Comparison of ENCODE assay signal across 26 mouse cellular contexts in genomic region chr13:24176835-24177234, GRCm38 (mm10).
"Had no signal": no experiment of that assay in that cellular context is flagged by ENCODE, and none has a peak within 500 bp of the region (broad histone marks: within the 10 kb centered on the region; RNA-seq: fewer than 3 reads in every experiment).

No protein-coding gene starts in this region.

- H3K9me3 ChIP-seq: heart, embryonic 13.5 days; heart, embryonic 15.5 days; hindbrain, embryonic 13.5 days; hindbrain, embryonic 15.5 days; limb, embryonic 10.5 days; limb, embryonic 12.5 days; liver, embryonic 13.5 days; liver, embryonic 15.5 days had no signal

- ATAC-seq: hindbrain, postnatal 0 days; intestine, embryonic 16.5 days had no signal

- H3K27me3 ChIP-seq: hindbrain, embryonic 13.5 days; hindbrain, embryonic 15.5 days; limb, embryonic 12.5 days had no signal

- H3K36me3 ChIP-seq: heart, embryonic 13.5 days; heart, embryonic 15.5 days; hindbrain, embryonic 13.5 days; hindbrain, embryonic 15.5 days; limb, embryonic 10.5 days; limb, embryonic 12.5 days; liver, embryonic 13.5 days; liver, embryonic 15.5 days had no signal

- H3K9ac ChIP-seq: heart, embryonic 13.5 days; heart, embryonic 15.5 days; hindbrain, embryonic 13.5 days; hindbrain, embryonic 15.5 days; limb, embryonic 12.5 days; liver, embryonic 13.5 days; liver, embryonic 15.5 days had no signal

- H3K4me2 ChIP-seq: heart, embryonic 11.5 days; heart, embryonic 13.5 days; heart, embryonic 15.5 days; hindbrain, embryonic 13.5 days; hindbrain, embryonic 15.5 days; limb, embryonic 12.5 days; liver, embryonic 11.5 days; liver, embryonic 13.5 days; liver, embryonic 15.5 days had no signal

- H3K27ac ChIP-seq: heart, adult 2 months; heart, embryonic 13.5 days; heart, embryonic 15.5 days; hindbrain, embryonic 13.5 days; hindbrain, embryonic 15.5 days; hindbrain, postnatal 0 days; layer of hippocampus, adult 2 months; left cerebral cortex, adult 2 months; limb, embryonic 10.5 days; limb, embryonic 12.5 days; liver, embryonic 13.5 days; liver, embryonic 15.5 days had no signal

- DNase-seq: gastrocnemius, postnatal 14 days; gastrocnemius, postnatal 36 days; heart, adult 11 months; heart, adult 2 months; heart, postnatal 14 days; heart, postnatal 36 days; kidney, adult 18-20 months; kidney, adult 8-10 months; kidney, postnatal 10 days; kidney, postnatal 25 days; kidney, postnatal 4 days; liver; liver, embryonic 13.5 days had no signal

- H3K4me3 ChIP-seq: heart, adult 2 months; heart, embryonic 13.5 days; heart, embryonic 15.5 days; hindbrain, embryonic 13.5 days; hindbrain, embryonic 15.5 days; layer of hippocampus, adult 2 months; left cerebral cortex, adult 2 months; limb, embryonic 10.5 days; limb, embryonic 12.5 days; liver, embryonic 13.5 days; liver, embryonic 15.5 days had no signal

- H3K4me1 ChIP-seq: heart, embryonic 13.5 days; heart, embryonic 15.5 days; hindbrain, embryonic 13.5 days; liver, embryonic 13.5 days; liver, embryonic 15.5 days had no signal
